Mouse (Mus musculus) induced T-regulatory cell, adult 2 months (primary cell): Measurements from ENCODE around the gene Sirt4.

ENCODE experiments used
- DNase-seq: peaks from one replicate; pipeline ENCODE4 v3.0.0-alpha.2; 2012; ENCODE audit warnings: low read depth

Sirt4 gene

GRCm38 (mm10) chr5:115470766-115471531 lies 13.6 kb downstream of the Sirt4 start:
- peak; percentile 78 for DNase-seq

- no peak for DNase-seq
Measured at GRCm38 (mm10) chr5:115469791-115470190, 14.7 kb downstream of the Sirt4 start.

- DNase-seq: no peak
Measured at GRCm38 (mm10) chr5:115465642-115466420, 18.7 kb downstream of the Sirt4 start, which contains the start of gene Pla2g1b. Gene Pla2g1b (plus strand): TSS chr5:115466262.

GRCm38 (mm10) chr5:115464408-115465115 lies 20.0 kb downstream of the Sirt4 start:
- DNase-seq: no peak

GRCm38 (mm10) chr5:115458918-115459317 lies 25.6 kb downstream of the Sirt4 start:
- no peak for DNase-seq

GRCm38 (mm10) chr5:115455838-115456237 lies 28.7 kb downstream of the Sirt4 start:
- DNase-seq: no peak

GRCm38 (mm10) chr5:115454422-115455090 lies 30.0 kb downstream of the Sirt4 start:
- no peak for DNase-seq

GRCm38 (mm10) chr5:115450410-115451317 lies 33.9 kb downstream of the Sirt4 start:
- no peak for DNase-seq

GRCm38 (mm10) chr5:115449247-115449646 lies 35.3 kb downstream of the Sirt4 start:
- DNase-seq: no peak

- DNase-seq: no peak
Measured at GRCm38 (mm10) chr5:115447108-115447507, 37.4 kb downstream of the Sirt4 start.

- no peak for DNase-seq
Measured at GRCm38 (mm10) chr5:115444130-115444529, 40.4 kb downstream of the Sirt4 start.

GRCm38 (mm10) chr5:115442663-115443062 lies 41.9 kb downstream of the Sirt4 start:
- DNase-seq: peak; percentile 59

GRCm38 (mm10) chr5:115441205-115441849 lies 43.2 kb downstream of the Sirt4 start:
- peak; percentile 79 for DNase-seq

GRCm38 (mm10) chr5:115438667-115439066 lies 45.9 kb downstream of the Sirt4 start:
- DNase-seq: no peak

GRCm38 (mm10) chr5:115437945-115438315 lies 46.6 kb downstream of the Sirt4 start:
- no peak for DNase-seq

- DNase-seq: no peak
Measured at GRCm38 (mm10) chr5:115437242-115437944, 47.1 kb downstream of the Sirt4 start.

- DNase-seq: no peak
Measured at GRCm38 (mm10) chr5:115436421-115437124, 48.0 kb downstream of the Sirt4 start.

- DNase-seq: no peak
Measured at GRCm38 (mm10) chr5:115435755-115436379, 48.7 kb downstream of the Sirt4 start.
